Mouse (Mus musculus) intestine, postnatal 0 days (tissue): ENCODE measurements around the gene Prkaca. TPM values are rescaled to one million over a fixed set of nuclear protein-coding genes. Genes with fewer than 3 reads are reported as not detected.
A peak's percentile ranks its signal among the peaks of the same experiment; 100 is the strongest.

ENCODE experiments used
- ATAC-seq: fragments of 200-750 bp; cut with Nextera tagmentation; 2 replicates; pipeline ENCODE4 v1.8.0; 2017; ENCODE audit warnings: mild to moderate bottlenecking, moderate TSS enrichment, moderate library complexity
- H3K27ac ChIP-seq: fragments of 300-500 bp; sonication (generic); 2 replicates; pipeline ENCODE4 v1.5.1; 2014; ENCODE audit warnings: mild to moderate bottlenecking, low read depth, low read length, moderate library complexity
- H3K27me3 ChIP-seq: fragments of 300-500 bp; sonication (generic); replicated peaks from 2 replicates; pipeline ENCODE4 v1.6.1; 2014; ENCODE audit warnings: low read length, mixed read lengths; ENCODE audit not compliant: control insufficient read depth, insufficient read depth
- H3K36me3 ChIP-seq: fragments of 300-500 bp; sonication (generic); 2 replicates; pipeline ENCODE4 v1.6.1; 2014; ENCODE audit warnings: mild to moderate bottlenecking, moderate library complexity; ENCODE audit not compliant: control insufficient read depth, insufficient read depth
- H3K4me1 ChIP-seq: fragments of 300-500 bp; sonication (generic); replicated peaks from 2 replicates; pipeline ENCODE4 v1.6.1; 2014; ENCODE audit warnings: antibody characterized with exemption, low read length, mixed read lengths; ENCODE audit not compliant: control insufficient read depth, insufficient read depth
- H3K4me2 ChIP-seq: fragments of 300-500 bp; sonication (generic); replicated peaks from 2 replicates; pipeline ENCODE4 v1.6.1; 2014; ENCODE audit warnings: low read depth, mild to moderate bottlenecking, moderate library complexity
- H3K4me3 ChIP-seq: fragments of 300-500 bp; sonication (generic); 2 replicates; pipeline ENCODE4 v1.5.1; 2014; ENCODE audit warnings: low read depth, low read length
- H3K9ac ChIP-seq: fragments of 300-500 bp; sonication (generic); 2 replicates; pipeline ENCODE4 v1.6.1; 2014; ENCODE audit warnings: mild to moderate bottlenecking, low read depth, low read length
- H3K9me3 ChIP-seq: fragments of 300-500 bp; sonication (generic); 2 replicates; pipeline ENCODE4 v1.6.1; 2016; ENCODE audit warnings: mixed run types; ENCODE audit not compliant: control insufficient read depth
- CTCF ChIP-seq: sonication (generic); IDR thresholded peaks from 2 replicates; pipeline ENCODE4 v1.5.1; 2016; ENCODE audit warnings: low read depth, mild to moderate bottlenecking, control low read depth, antibody characterized with exemption, moderate library complexity
- WGBS: fragments of 180-500 bp; shearing (Covaris S2); extraction: QIAGEN DNeasy Blood & Tissue Kit; methylation state at CpG from one replicate; pipeline ENCODE4 v1.1.7; 2014; 5-methylcytosine and 5-hydroxymethylcytosine counted together
- polyA plus RNA-seq: library from polyadenylated mRNA; unstranded; fragments of >200 nt; fragmentation: Nextera tagmentation; extraction: Ambion mirVana; gene quantifications from 2 replicates; pipeline ENCODE4 v1.2.1, GENCODE M21; 2015

Prkaca gene
- 70.7 and 72.5 TPM in 2 replicates for polyA plus RNA-seq

DNA sequence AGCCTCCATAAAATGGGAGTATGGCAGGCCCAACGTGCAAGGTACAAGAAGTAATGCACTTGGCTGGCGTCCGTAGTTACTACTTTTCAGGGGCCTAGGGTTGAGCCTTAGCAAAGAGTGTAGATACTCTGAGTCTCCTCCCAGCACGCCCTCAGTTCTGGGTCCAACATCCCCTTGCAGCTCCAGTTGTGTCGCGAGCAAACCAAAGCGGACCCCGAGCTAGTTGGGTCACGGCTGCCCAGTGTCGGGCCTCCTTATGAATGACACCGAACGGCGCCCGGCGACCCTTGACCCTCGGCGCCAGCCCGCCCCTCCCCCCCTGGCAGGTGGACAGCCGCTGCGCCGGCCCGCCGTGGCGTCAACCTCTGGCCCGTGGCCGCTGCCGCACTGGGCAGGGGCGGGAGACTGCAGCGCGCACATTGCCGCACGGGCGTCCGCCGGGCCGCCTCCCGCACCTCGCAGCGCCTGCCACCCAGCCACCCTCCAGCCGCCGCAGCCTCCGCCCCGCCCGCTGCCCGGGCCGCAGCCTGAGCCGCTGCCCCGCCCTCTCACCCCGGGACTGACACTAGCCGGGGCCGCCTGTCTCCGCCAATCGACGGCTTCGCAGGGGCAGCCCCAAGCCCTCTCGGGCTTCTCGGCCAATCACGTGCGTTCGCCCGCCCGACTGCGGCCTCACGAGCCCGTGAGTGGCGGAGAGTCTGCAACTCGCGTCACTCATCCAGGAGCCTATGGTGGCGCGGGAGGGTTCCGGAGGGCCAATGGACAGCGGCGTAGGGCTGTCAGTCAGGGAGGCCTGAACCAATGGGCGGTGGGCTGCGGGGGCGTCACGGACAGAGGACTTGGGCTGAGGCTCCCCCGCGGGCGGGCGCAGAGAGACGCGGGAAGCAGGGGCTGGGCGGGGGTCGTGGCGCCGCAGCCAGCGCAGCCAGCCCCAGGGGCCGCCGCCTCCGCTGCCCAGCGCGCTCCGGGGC is at the start of gene Prkaca:
Prkaca (plus strand) TSS at position 844 of the 971 bp plus-strand sequence.
- H3K9me3 ChIP-seq: no peaks in the 10 kb centered on the region
- peaks cover 11% of the 10 kb centered on the region; the same call in 1 of the 2 replicates for H3K36me3 ChIP-seq
- TF ChIP-seq CTCF: no peak
- peak within 1 kb of the TSS; percentile 96 for H3K4me2 ChIP-seq
- peak within 1 kb of the TSS; percentile 95 for H3K4me3 ChIP-seq
- peak; percentile 97 for ATAC-seq
- H3K9ac ChIP-seq: peak within 1 kb of the TSS; percentile 83
- H3K4me1 ChIP-seq: peaks cover 5% of the 10 kb centered on the region; the same call in 1 of the 2 replicates
- under 1% methylated on average over 84 of the region's 94 CpGs for WGBS
- H3K27ac ChIP-seq: peak within 1 kb of the TSS; percentile 88
- H3K27me3 ChIP-seq: no peaks in the 10 kb centered on the region

DNA sequence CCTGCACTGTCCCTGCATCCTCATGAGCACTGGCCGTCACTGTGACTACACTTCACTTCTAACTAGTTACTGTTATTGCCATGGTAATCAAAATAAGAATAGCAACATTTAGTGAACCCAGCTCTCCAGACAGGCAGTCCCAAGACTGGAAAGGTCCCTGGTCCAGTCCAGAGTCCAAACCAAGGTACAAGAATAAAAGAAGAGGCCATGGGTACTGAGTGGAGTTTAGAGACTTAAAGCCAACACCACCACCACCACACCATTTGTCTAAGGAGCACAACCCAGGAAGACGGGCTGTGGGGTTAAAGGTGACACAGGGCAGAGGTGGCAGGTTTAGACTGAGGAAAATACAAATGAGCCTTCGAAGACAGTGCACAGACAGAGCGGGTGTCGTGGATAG is 48.2 kb upstream of the Prkaca start:
- TF ChIP-seq CTCF: no peak
- no peaks in the 10 kb centered on the region for H3K9me3 ChIP-seq
- H3K4me1 ChIP-seq: no peaks in the 10 kb centered on the region
- H3K9ac ChIP-seq: no peak overlapping the region
- H3K4me2 ChIP-seq: no peak overlapping the region
- H3K27me3 ChIP-seq: no peaks in the 10 kb centered on the region
- no peak overlapping the region for H3K27ac ChIP-seq
- ATAC-seq: peak; percentile 22; the same call in 1 of the 2 replicates
- no peak overlapping the region for H3K4me3 ChIP-seq
- WGBS: 90% methylated on average over 5 of the region's 5 CpGs
- H3K36me3 ChIP-seq: peaks cover 12% of the 10 kb centered on the region; the same call in 1 of the 2 replicates

DNA sequence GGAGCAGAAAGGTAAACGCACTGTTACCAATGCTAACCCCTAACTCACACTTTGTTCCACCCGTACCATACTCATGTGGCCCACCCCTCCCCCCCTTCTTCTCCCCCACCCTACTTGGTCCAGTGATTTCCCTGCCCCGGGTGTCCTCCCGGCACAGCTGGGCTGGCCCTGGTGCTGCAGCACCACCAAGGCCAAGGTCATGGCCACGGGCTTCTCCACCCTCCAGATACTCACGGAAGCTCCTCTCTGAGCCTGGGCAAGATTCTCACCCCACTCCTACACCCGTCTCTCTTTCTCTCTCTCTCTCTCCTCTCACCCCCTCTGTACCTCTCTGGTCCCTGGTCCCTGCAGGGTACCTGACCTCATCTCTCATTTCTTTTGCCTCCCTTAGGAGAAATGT is 46.5 kb upstream of the Prkaca start:
- Histone ChIP-seq H3K9ac (no peak overlapping the region), H3K27me3 (no peaks in the 10 kb centered on the region), H3K4me3 (no peak overlapping the region), H3K27ac (no peak overlapping the region), H3K9me3 (no peaks in the 10 kb centered on the region), H3K36me3 (peaks cover 16% of the 10 kb centered on the region; the same call in 1 of the 2 replicates), H3K4me2 (no peak overlapping the region), H3K4me1 (no peaks in the 10 kb centered on the region)
- no peak for TF ChIP-seq CTCF
- ATAC-seq: no peak
- 68% methylated on average over 7 of the region's 7 CpGs for WGBS

DNA sequence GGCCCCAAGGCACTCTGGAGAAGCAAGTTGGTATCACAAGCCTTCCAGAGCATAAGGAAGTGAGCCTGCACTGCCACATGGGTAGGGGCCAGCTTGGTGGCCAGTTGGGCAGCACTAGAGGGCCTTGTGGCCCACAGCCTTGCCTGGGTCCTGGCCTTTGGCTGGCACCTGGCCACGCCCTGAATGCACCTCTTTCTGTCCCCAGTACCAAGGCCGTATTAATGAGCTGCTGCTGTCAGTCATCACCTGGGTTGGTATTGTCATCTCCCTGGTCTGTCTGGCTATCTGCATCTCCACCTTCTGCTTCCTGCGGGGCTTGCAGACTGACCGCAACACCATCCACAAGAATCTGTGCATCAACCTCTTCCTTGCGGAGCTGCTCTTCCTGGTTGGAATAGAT is 38.6 kb upstream of the Prkaca start:
- whole genome bisulfite sequencing: 75% methylated on average over 5 of the region's 5 CpGs
- ATAC-seq: no peak
- Histone ChIP-seq H3K4me3 (no peak overlapping the region), H3K27me3 (no peaks in the 10 kb centered on the region), H3K4me1 (no peaks in the 10 kb centered on the region), H3K36me3 (peaks cover 33% of the 10 kb centered on the region; the same call in 1 of the 2 replicates), H3K9ac (no peak overlapping the region), H3K9me3 (no peaks in the 10 kb centered on the region), H3K4me2 (no peak overlapping the region), H3K27ac (no peak overlapping the region)
- no peak for TF ChIP-seq CTCF

DNA sequence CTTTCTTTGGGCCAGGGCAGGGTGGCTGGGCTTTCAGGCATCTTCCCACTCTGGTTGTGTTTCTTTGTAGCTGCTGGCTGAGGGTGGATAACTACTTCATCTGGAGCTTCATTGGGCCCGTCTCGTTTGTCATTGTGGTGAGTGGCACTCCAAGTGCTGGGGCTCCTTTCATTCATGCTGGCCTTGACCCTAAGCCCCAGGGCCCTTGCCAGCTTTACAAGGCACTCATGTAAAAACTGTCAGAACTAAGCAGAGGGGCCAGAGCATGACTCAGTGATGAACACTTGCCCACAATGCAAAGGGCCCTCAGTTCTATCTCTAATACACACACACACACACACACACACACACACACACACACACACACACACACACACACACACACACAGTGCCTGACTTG is 37.8 kb upstream of the Prkaca start:
- Histone ChIP-seq H3K4me3 (no peak overlapping the region), H3K4me2 (no peak overlapping the region), H3K4me1 (no peaks in the 10 kb centered on the region), H3K27ac (no peak overlapping the region), H3K9me3 (no peaks in the 10 kb centered on the region), H3K9ac (no peak overlapping the region), H3K36me3 (peaks cover 33% of the 10 kb centered on the region; the same call in 1 of the 2 replicates), H3K27me3 (no peaks in the 10 kb centered on the region)
- TF ChIP-seq CTCF: no peak
- 84% methylated on average over 2 of the region's 2 CpGs for WGBS
- no peak for ATAC-seq

DNA sequence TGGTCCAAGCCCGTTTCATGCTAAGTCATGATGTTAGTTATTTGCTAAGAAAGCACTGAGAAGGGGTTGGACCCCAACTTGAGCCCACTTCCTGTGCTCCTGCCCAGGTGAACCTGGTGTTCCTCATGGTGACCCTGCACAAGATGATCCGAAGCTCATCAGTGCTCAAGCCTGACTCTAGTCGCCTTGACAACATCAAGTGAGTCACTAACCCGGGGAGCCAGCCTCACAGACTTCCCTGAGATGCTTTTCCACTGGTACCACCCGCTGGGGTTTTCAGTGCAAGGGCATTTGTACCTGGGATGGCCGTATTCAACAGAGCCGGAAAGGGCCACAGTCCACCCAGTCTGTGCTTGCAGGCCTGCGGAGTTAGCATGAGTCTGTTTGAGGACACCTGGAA is 37.4 kb upstream of the Prkaca start:
- WGBS: 94% methylated on average over 8 of the region's 8 CpGs
- ATAC-seq: no peak
- no peaks in the 10 kb centered on the region for H3K4me1 ChIP-seq
- no peaks in the 10 kb centered on the region for H3K27me3 ChIP-seq
- no peak overlapping the region for H3K9ac ChIP-seq
- peaks cover 33% of the 10 kb centered on the region; the same call in 1 of the 2 replicates for H3K36me3 ChIP-seq
- H3K27ac ChIP-seq: no peak overlapping the region
- H3K9me3 ChIP-seq: no peaks in the 10 kb centered on the region
- TF ChIP-seq CTCF: no peak
- no peak overlapping the region for H3K4me2 ChIP-seq
- no peak overlapping the region for H3K4me3 ChIP-seq
